Mouse (Mus musculus) telencephalon, adult 2 months (tissue): Measurements from ENCODE around the gene Nme6.
A peak's percentile ranks its signal among the peaks of the same experiment; 100 is the strongest.

Experiments used
- DNase-seq: peaks from one replicate; pipeline ENCODE4 v3.0.0-alpha.2; 2011; ENCODE audit warnings: low read depth, low spot score

Gene Nme6

DNA sequence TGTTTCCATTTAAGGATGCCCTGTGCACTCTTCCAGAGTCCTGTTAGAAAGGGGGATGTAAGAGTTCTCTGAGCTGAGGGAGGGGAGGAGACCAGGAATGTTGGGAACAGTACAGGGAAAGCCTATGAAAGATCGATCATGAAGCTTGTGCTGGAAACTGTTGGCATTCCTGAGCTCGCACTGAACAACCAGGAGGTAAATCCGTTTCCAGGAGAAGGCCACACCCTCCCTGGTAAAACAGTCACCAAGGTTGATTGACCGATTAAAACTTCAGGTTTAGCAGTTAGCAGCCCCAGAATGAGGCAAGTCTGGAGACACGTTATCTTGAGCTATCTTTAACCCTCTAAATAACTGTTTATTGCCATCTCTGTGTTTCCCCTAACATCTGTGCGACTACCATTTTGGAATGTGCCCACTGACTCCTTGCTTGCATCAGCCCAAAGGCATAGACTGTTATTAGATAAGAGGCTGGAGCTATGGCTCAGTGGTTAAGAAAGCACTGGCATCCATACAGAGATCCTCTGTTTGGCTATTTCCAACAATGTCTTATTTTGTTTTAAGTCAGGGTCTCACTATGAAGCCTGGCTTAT is 38.5 kb downstream of the Nme6 start:
- DNase-seq: no peak

DNA sequence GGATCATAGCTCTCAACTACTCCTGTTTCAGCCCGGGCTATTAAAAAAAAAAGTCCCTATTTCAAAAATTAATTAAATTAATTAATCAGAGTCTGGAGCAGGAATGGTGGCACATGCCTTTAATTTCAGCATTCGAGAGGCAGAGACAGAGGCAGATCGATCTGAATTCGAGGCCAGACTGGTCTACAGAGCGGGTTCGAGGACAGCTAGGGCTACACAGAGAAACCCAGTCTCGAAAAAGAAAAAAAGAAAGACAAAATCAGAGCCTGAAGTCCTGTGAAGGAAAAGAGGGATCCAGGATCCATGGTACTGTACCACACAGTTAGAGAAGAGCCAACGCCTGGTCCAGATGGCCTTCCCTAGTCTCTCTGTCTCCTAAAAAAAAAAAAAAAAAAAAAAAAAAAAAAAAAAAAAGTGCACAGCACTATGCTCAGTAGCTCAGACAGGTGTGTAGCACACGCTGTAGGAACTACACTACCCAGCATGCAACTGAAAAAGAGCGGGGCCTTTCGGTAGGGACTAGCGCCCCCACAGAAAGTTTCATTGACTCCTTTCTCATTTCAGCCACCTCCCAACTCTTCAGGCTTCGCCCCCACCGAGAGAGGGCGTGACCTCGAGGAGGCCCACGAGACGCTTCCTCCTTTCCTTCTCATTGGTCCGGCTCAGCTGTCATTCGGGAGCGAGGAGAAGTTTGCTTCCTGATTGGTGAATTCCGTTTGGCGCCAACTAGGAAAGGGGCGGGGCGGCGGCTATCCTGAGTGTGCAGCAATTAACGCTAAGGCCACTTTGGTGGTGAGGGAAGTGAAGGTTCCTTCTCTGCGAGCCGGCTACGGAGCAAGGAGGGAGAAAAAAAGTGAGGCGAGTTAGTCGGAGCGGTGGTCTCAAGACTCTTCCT is 42.5 kb downstream of the Nme6 start, which contains the start of gene Cdc25a:
Cdc25a (plus strand) TSS at position 783 of the 895 bp plus-strand sequence.
- peak; percentile 98 for DNase-seq

DNA sequence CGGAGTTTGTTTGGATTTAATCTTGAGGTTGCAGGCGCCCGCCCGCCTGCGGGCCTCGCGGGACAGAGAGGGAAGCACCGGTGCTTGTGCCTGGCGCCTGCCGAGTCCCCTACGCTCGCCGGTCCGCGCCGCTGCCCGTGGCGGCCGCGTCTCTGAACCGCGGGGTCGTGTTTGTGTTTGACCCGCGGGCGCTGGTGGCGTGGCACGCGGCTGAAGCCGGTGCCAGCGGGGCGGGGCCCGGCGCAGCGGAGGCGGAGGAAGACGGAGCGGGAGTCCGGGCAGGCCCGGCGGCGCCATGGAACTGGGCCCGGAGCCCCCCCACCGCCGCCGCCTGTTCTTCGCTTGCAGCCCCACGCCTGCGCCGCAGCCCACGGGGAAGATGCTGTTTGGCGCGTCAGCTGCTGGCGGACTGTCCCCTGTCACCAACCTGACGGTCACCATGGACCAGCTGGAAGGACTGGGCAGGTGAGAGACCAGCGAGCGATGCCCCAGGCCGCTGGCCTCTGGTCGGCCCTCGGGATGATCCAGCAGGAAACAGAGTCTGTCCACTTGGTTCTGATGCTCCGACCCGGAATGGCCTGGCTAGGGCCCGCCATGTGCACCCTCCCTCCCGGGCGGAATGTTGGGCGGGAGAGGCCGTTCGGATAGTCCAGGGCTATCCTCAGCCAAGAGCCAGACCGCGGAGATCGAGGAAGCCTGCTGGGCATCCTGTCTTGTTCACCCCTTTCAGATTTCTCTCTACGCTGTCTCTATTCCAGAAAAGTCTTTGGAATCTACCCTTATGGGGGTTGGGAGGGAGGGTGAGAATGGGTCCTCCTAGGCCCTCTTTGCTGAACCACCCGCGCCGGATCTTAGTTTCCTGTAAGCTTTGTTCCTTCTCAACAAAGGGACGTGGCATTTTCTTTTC is 43.4 kb downstream of the Nme6 start:
- no peak for DNase-seq

DNA sequence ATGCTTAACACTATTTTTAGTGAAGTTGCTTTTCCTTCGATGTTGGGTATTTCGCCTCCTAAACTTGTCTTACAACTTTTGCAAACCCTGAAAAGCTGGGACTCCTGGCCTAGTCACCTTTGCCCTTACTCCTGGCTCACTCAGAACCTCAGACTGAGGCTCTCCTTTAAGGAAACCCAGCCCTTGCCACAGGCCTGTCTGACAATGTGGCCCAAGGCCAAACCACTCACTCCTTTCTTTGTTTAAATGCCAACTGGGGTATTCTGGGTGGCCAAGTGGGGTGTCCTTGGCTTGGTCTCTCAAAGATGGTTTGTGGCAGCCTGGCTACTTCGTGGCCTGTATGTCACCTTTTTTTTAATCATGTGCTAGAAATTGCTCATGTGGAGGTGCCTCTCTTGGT is 44.2 kb downstream of the Nme6 start:
- no peak for DNase-seq

DNA sequence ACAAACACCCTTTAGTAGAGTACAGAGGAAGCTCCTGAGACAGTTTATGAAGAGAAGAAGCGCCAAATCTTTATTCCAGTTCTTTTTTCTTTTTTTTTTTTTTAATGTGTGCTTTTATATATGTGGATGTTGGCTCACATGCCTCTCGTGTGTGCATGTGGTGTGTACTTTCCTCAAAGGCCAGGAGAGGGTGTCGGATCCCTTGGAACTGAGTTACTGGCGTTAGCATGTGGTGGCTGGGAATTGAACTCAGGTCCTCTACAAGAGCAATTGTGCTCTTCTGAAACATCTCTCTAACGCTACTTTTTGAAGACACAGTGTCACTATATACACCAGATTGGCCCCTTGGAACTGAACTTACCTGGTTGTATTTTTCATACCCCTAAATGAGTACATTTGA is 45.1 kb downstream of the Nme6 start:
- no peak for DNase-seq

DNA sequence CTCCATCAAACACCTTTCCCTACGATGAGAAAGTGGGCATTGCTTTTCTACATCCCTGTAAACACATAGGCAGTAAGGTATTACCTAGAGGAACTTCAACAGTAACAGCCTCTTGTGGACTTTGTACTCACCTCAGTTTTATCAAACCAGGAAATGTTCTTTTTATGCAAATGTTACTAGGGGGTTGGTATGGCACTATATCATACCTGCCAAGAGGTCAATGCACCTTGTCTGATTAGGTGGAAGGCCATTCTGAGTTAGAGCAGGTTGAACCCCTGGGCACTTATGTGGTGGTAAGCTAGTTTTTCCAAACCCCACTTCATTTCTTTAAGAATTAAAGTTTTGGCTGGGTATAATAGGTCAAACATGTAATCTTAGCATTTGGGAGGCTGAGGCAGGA is 46.8 kb downstream of the Nme6 start:
- no peak for DNase-seq

DNA sequence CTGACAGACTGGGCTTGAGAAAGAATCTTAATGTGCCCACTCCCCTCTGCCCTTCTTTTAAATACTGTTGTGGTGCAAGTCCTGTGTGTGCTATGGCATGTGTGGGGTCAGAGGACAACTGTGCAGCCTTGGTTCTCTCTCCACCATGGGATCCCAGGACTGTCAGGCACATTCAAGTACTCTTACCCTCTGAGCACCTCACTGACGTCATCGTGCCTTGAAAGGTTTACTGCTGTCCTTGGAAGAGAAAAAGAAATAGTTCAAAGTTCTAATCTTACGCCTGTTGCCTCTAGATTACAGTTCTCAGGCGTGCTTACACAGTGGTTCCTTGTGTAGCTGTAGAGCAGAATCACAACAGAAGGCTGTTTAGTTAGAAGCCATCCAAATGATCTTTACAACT is 53.7 kb downstream of the Nme6 start:
- no peak for DNase-seq

DNA sequence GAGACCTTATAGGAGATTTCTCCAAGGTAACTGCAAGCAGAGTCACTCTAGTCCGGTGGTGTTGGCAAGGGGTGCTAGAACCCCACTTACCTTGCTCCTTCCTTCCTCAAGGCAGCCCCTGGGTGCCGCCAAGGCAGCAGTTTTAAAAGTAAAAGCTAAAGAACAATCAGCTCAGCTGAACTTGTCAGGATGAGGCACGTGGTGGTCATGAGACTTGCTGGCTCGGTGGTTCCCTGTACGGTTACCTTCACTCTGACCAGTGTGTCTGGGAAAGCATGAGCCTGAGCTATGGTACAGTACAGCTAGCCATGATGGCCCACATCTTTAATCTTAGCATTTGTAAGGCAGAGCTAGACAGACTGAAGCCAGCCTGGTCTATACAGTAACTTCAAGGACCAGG is 54.8 kb downstream of the Nme6 start:
- DNase-seq: no peak

DNA sequence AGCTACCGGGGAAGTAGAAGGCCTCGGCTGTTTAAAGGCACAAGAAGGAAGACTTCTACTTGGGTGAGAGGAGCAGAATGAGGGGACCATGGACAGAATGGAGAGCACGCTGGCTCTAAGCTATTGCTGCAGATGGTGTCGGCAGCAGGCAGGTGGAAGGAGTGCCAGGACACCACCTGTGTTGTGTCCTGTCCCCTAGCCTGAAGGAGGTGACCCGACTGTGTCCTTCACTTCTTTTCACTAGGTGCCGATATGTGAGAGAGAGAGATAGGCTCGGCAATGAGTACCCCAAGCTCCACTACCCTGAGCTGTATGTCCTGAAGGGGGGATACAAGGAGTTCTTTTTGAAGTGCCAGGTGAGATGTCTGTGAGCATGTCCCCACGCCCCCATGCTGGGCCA is 59.0 kb downstream of the Nme6 start:
- no peak for DNase-seq
